Mouse (Mus musculus) T-cell, adult 2 months (primary cell): ENCODE data around the gene Daam1.
"Not testable (repeated sequence)": the region's sequence is repeated elsewhere in the genome, so short reads cannot be mapped to it uniquely, and the experiment has no call there.

Experiments
- DNase-seq: peaks from one replicate; pipeline ENCODE4 v3.0.0; 2022; ENCODE audit warnings: low spot score

The Daam1 gene

GRCm38 (mm10) chr12:71834041-71834440 is 3.2 kb downstream of the Daam1 start:
- no peak for DNase-seq

DNA sequence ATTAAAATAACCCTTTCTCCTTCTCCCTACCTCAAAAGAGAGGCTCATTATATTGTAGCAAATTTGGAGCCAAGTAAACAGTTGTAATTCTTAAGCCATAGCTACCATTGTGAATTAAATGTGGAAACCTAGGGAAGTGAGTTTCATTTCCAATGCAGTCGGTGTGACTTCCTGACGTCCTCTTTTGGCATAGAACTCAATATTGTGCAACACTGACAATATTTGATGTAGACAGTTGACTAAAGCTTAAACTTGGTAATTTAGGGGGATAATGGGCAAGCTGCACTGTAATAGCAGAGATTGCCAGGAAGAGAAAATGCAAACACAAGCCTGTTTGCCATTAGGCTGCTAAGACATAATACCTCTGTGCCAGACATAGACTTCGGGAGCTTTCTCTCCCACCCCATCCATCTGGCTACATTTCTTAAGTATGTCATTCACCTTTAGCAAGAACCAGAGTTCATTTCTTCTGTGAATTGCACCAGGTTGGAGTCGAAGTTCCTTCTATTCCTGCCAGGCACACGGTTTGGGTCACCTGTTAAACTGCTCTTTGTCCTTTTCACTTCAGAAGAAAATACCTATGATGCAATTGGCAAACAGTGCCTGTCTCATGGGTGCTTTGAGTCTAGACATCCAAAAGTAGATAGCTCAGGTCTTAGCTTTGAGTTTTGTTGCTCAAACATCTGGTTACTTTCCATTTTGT is 5.2 kb downstream of the Daam1 start:
- DNase-seq = no peak

DNA sequence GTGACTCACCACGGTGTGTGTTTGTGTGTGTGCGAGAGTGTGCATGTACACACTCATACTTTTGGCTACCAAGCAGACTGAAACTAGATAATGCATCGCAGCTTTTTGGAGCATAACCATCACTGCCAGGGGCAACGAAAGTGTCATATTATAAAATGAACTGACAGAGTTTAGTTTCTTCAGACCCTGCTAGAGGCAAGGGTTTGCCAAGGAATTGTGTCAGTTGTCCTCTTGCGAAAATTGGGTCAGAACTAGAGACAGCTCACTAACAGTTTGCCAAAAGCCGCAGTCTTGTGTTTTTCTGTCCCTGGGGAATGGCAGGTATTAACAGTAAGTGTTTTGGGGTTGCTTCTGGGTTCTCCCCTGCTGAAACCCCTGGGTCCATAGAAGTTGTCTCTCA is 5.9 kb downstream of the Daam1 start:
- no peak for DNase-seq

DNA sequence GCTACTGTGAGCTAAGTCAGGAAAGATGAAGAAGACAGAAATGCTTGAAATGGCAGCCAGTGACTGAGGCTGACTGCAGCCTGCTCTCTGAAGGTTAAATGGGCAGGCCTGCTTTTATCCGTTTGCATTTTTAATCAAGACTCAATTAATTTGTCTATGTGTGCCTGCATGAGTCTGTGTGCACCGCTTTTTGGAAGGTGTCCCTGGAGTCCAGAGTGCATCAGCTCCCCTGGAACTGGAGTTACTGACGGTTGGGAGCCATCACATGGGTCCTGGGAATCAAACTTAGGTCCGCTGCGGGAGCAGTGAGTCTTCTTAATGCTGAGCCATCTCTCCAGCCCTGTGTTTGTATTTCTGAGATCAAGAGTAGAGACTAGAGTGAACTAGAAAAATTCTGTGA is 6.7 kb downstream of the Daam1 start:
- no peak for DNase-seq

GRCm38 (mm10) chr12:71838230-71838629 is 7.4 kb downstream of the Daam1 start:
- no peak for DNase-seq

DNA sequence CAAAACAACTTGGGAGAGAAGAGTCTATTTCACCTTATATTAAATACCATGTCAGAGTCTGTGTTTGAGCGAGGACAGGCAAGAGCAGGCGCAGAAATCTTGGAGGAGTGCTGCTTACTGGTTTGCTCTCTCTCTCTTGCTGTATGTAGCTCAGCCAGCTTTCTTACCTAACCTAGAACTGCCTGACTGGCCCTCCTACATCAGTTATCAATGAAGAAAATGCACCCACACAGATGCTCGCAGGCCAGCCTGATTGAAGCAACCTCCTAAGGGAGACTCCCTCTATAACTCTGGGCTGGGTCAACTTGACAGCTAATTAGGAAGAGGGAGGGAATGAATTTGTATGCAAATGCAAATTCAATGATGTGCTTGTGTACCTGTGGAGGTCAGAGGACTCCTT is 8.8 kb downstream of the Daam1 start:
- no peak for DNase-seq

DNA sequence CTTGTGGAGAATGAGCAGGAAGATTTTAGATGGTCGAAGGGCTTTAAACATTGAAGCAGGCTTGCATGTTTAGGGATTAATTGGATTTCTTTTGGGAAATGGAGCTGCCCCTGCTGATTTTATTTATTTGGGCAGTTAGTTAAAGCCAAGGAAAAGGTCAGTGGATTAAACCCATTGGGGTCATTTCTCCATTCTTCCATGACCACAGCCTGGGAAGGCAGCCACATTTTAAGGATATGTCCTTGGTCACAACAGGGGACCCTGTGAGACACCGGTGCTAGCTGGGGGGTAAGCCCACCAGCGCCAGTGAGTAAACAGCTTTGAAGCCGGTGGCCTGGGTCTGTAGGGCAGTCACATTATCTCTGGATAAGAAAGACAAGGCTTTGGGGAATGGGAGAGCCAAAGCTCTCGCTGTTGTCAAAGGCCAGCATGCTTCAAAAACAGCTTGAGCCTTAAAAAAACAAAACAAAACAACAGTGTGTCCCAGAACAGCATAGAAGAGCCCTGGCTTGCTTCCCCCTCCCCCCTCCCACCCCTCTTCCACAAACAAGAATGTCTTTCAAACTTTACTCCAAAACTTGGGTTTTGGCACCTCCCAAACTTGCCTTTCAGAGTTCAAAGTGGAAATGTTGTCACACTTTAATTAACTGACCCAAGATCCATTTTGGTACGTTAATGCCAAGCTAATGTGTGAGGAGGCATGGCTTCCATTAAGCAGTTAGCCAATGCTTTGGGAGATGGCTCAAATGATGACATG is 9.7 kb downstream of the Daam1 start:
- DNase-seq = no peak

GRCm38 (mm10) chr12:71842006-71842405 is 11.1 kb downstream of the Daam1 start:
- DNase-seq = no peak

DNA sequence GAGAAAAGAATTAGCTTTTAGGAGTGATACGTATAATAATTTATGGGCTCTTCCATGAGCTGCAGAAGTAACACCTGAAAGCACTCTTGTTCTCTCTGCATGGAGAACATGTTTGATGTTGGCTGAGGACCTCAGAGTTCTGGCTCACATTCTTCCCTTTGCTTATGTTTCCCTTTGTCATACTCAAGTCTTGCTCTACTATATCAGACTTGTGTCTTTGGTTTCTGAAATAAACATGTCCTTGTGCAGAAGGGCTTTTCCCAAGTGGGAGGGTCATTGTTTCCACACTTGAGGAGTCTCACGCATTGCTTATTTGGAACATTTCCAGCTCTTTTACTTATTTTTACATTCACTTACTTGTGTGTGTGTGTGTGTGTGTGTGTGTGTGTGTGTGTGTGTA is 11.7 kb downstream of the Daam1 start:
- DNase-seq = no peak

DNA sequence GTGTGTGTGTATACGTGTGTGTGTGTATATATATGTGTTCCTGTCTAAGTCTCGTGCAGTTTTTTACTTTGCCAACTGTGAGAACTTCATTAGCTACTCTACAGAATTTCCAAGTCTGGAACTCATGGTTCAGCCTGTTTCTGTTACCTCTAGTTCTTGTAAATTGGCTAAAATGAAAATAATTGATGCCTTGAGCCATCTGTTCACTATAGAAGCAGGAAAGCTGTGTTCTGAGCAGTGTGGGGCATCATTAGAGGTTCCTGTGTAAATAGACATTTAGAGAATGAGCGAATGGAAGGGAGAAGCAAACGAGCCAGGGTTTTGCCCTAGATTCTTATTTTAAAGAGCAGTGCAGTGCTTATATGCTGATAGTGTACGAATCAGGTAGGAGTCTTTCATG is 14.6 kb downstream of the Daam1 start:
- DNase-seq = no peak

DNA sequence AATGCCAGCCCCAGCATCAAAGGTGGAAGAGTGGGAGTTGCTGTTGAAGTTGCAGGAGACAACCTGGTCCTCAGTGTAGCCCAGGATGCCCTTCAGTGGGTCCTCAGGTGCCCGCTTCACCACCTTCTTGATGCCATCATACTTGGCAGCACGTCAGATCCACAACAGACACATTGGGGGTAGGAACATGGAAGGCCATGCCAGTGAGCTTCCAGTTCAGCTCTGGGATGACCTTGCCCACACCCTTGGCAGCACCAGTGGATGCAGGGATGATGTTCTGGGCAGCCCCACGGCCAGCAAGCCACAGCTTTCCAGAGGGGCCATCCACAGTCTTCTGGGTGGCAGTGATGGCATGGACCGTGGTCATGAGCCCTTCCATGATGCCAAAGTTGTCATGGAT is 15.5 kb downstream of the Daam1 start:
- not testable (repeated sequence) for DNase-seq

DNA sequence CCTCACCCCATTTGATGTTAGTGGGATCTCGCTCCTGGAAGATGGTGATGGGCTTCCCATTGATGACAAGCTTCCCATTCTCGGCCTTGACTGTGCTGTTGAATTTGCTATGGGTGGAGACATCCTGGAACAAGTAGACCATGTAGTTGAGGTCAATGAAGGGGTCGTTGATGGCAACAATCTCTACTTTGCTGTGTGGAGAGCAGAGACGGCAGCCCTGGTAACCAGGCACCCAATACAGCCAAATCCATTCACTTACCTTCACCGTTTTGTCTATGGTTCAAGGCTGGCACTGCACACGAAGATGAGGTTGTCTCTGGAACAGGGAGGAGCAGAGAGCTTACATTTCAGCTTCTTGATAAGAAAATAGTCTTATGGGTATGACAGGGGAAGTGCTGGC is 16.1 kb downstream of the Daam1 start:
- not testable (repeated sequence) for DNase-seq

DNA sequence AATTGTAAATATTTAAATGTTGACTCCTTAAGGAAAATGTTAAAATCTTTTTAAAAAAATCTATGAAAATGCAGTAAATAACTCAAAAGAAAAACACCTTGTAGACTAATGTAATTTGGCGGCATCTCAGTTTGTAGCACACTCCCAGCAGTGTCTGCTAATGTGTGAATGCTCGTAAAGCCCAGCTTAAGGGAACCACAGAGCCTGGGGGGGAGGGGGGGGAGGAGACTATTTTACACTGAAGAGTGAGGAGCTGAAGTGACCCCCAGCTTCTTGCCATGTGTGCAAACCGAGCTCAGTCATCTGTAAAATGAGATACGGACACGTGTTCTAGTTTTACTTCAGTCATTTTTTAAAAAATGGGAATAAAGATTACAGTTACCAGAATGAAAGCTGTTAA is 16.7 kb downstream of the Daam1 start:
- DNase-seq = no peak

- DNase-seq = no peak
Measured at GRCm38 (mm10) chr12:71848037-71848776, 17.3 kb downstream of the Daam1 start.

- no peak for DNase-seq
Measured at GRCm38 (mm10) chr12:71849051-71849450, 18.2 kb downstream of the Daam1 start.

DNA sequence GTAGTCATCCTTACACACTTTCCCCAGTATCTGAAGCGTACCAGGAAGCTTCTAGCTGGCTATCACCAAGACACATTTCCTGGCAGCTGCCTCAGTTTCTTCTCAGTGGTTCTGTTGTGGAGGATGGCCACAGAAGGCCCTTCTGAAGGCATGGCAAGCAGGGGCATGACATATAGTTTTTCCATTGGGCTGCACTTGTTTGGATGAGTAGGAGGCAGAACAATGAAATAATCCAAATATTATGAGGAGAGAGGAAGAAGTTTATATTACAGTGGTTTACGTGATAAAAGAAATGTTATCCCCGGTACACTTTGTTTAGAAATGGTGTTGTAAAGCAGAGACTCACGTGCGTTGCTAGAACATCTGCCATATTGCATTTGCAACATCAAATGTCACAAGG is 19.3 kb downstream of the Daam1 start:
- DNase-seq = no peak

GRCm38 (mm10) chr12:71852678-71853077 is 21.8 kb downstream of the Daam1 start:
- DNase-seq = no peak

DNA sequence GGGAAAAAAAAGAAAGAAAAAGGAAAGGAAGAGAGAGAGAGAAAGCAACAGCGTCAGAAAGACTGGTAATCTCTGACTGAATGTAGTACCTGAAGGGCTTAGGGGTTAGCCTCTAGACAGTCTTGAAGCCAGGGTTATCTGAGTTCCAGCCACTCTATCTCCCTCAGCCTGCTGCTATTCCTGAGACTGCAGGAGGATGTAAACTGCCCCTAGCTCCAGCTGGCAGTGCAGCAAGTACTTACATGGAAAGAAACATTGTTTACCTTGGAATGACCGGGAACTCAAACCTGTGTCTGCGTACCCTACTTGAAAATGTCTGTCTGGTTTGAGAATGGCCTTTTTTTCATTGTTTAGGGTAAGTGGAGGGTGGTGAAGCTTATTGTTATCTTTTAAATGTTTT is 22.8 kb downstream of the Daam1 start:
- DNase-seq = no peak

- no peak for DNase-seq
Measured at GRCm38 (mm10) chr12:71854191-71854590, 23.3 kb downstream of the Daam1 start.

DNA sequence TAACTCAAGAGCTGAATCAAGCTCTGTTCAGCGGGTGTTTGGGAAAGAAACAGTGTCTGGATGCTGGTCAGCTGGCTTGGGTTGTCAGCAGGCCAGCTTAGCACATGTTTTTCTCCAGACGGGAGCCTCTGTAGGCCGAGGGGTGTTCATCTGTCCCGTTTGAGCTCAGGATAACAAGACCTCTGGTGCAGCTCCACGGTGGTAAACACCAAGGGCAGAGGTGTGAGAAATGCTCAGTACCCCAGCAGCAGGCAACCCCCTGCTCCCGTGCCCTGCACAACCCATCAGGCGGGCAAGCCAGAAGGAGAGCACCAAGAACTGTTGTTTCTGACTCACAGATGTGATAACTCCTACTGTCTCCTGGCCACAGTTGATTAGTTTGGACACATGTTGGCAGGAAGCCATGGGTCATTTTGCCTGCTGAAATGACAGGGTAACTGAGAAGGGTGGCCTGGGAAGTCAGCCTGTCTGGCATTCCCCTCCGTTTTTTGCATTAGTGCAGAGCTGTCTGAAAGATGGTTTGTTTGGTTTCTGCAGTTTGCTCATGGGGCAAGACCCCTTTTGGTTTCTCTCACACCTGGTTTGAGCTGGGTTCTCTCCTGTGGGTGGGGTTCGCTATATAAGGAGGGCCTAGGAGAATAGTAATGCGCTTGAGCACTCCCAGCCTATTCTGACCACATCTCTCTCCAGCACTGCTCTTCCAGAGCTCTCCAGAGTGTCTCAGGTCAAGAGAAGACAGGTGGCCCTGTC is 25.0 kb downstream of the Daam1 start:
- no peak for DNase-seq

- DNase-seq = no peak
Measured at GRCm38 (mm10) chr12:71856480-71856754, 25.5 kb downstream of the Daam1 start.

GRCm38 (mm10) chr12:71859096-71859495 is 28.2 kb downstream of the Daam1 start:
- no peak for DNase-seq
